Mouse (Mus musculus) mouse trophoblast stem cell (cell line): ENCODE measurements around the gene Ano10.

Experiments
- in situ Hi-C, 2 experiments: fragments of 300-500 bp; cut with MseI, MboI; formaldehyde crosslinking; loops; 2 replicates in 1 of 2; 3 replicates in 1 of 2; pipeline ENCODE4 v1.15.1; 2025

The Ano10 gene

GRCm38 (mm10) chr9:122204508-122204907 lies 89.7 kb downstream of the Ano10 start:
- in situ Hi-C loops = no loop called here

- in situ Hi-C loops = loop anchor here in 1 of 2 experiments (10.0 kb wide), 1 partner anchor 184 kb away; no protein-coding TSS in a partner anchor
Measured at GRCm38 (mm10) chr9:122199253-122199652, 95.0 kb downstream of the Ano10 start.

GRCm38 (mm10) chr9:122198621-122199020 lies 95.6 kb downstream of the Ano10 start:
- in situ Hi-C loops = loop anchor here in 1 of 2 experiments (10.0 kb wide), 1 partner anchor 184 kb away; no protein-coding TSS in a partner anchor

- in situ Hi-C loops = loop anchor here in 1 of 2 experiments (10.0 kb wide), 1 partner anchor 182 kb away; no protein-coding TSS in a partner anchor
Measured at GRCm38 (mm10) chr9:122197021-122197420, 97.2 kb downstream of the Ano10 start.

- in situ Hi-C loops = loop anchor here in 1 of 2 experiments (10.0 kb wide), 1 partner anchor 180 kb away; no protein-coding TSS in a partner anchor
Measured at GRCm38 (mm10) chr9:122195042-122195682, 99.1 kb downstream of the Ano10 start.

GRCm38 (mm10) chr9:122193823-122194222 lies 100.4 kb downstream of the Ano10 start:
- in situ Hi-C loops = loop anchor here in 1 of 2 experiments (10.0 kb wide), 1 partner anchor 179 kb away; no protein-coding TSS in a partner anchor

- in situ Hi-C loops = loop anchor here in 1 of 2 experiments (10.0 kb wide), 1 partner anchor 179 kb away; no protein-coding TSS in a partner anchor
Measured at GRCm38 (mm10) chr9:122193361-122193760, 100.9 kb downstream of the Ano10 start.

- in situ Hi-C loops = no loop called here
Measured at GRCm38 (mm10) chr9:122188724-122189123, 105.5 kb downstream of the Ano10 start.

GRCm38 (mm10) chr9:122187451-122187921 lies 106.7 kb downstream of the Ano10 start:
- in situ Hi-C loops = no loop called here

GRCm38 (mm10) chr9:122186643-122187226 lies 107.5 kb downstream of the Ano10 start:
- in situ Hi-C loops = no loop called here

- in situ Hi-C loops = no loop called here
Measured at GRCm38 (mm10) chr9:122185953-122186352, 108.3 kb downstream of the Ano10 start.

GRCm38 (mm10) chr9:122185061-122185460 lies 109.2 kb downstream of the Ano10 start:
- in situ Hi-C loops = no loop called here

GRCm38 (mm10) chr9:122184329-122184728 lies 109.9 kb downstream of the Ano10 start:
- in situ Hi-C loops = no loop called here

GRCm38 (mm10) chr9:122183074-122183473 lies 111.1 kb downstream of the Ano10 start:
- in situ Hi-C loops = no loop called here

GRCm38 (mm10) chr9:122180105-122180504 lies 114.1 kb downstream of the Ano10 start:
- in situ Hi-C loops = no loop called here

- in situ Hi-C loops = no loop called here
Measured at GRCm38 (mm10) chr9:122178427-122178826, 115.8 kb downstream of the Ano10 start.

- in situ Hi-C loops = no loop called here
Measured at GRCm38 (mm10) chr9:122177256-122178220, 116.7 kb downstream of the Ano10 start.

GRCm38 (mm10) chr9:122174723-122175122 lies 119.5 kb downstream of the Ano10 start:
- in situ Hi-C loops = no loop called here

- in situ Hi-C loops = no loop called here
Measured at GRCm38 (mm10) chr9:122173405-122174233, 120.6 kb downstream of the Ano10 start.

- in situ Hi-C loops = no loop called here
Measured at GRCm38 (mm10) chr9:122172612-122173186, 121.5 kb downstream of the Ano10 start.
